Mouse (Mus musculus) layer of hippocampus, adult 9-10 months (tissue): ENCODE measurements around the gene Zkscan2.

Source experiments
- DNase-seq: peaks from one replicate; pipeline ENCODE4 v3.0.0; 2022; ENCODE audit warnings: low spot score

The Zkscan2 gene

DNA sequence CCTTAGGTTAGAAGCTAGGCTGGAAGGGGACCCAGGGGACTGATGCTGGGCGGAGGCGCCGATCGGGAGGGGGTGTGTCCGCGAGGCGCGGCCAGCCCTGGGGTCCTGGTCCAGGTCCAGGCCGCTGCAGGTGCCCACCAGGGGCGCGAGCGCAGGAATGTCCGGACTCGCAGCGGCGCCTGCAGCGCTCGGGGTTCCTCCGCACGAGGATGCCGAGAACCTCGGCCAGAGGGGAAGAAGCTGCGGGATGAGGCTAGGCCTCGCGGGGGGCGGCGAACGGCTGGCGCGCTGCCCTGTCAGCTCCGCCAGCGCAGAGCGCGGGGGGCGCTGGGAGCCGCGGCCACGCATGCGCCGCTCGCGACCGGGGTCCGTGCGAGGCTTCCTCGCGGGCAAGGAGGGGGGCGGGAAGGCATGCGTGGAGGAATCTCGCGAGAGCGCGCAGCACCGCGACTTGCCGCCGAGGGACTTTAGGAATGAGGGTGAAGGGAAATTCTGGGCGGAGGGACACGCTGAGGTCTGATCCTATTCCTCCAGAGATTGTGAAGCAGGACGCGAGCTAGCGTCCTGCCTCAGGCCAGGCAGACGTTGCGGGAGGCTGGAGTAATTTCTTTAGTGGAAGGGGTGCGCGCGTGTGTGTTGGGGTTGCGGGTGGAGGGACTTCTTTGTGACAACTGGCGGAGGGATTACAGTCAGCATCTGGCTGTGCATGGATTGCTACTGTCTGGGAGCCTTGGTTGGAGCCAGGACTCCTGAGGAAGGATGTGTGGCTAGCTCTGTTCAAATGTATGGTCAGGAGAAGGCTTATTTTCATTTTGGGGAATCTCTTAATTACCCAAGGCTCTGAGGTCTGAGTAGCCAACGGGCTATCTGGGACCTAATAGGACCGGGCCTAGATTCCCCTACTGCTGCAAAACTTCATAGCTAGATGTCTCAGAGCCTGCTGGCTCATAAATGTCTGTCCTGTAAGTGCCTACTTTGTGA is at the start of gene Zkscan2:
TSS of gene Zkscan2 (minus strand) at position 211 of the 981 bp plus-strand sequence.
- DNase-seq, result peak; percentile 73

DNA sequence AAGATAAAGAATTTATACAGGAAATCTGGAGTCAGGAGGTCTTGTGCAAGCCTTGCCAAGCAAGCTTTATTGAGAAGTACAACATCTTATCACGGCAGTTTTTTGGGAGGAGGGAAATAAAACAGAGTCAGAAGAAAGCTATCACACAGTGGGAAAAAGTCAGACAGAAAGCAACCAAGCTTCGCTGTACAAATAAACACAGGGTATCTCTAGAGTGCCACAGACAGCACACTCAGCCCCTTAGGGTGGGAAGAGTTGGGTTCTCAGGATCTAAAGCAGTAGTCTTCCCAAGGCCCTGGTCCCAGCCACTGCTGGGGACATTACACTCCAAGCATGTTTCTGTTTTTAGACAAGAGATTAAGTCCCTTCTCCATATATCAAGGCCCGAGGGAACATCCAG is 28.9 kb upstream of the Zkscan2 start:
- DNase-seq, result no peak

DNA sequence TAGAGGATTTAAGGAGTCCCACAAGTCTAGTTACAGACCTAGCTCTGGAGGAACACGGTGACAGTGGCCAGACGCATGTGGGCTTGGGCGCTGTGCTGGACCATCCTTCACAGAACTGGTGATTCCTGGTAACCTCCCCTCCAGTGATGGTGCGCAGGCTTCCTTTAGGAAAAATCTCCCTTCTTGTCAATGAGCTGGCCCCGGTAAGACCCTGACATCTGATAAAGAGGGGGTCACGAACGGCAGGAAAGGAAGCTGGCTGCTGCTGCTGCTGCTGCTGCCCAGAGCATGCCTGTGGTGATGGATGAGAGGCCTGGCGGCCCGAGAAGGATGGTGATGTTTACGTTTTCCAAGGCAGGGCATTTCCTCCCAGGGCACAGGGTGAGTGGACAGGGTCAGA is 25.5 kb upstream of the Zkscan2 start:
- no peak for DNase-seq

DNA sequence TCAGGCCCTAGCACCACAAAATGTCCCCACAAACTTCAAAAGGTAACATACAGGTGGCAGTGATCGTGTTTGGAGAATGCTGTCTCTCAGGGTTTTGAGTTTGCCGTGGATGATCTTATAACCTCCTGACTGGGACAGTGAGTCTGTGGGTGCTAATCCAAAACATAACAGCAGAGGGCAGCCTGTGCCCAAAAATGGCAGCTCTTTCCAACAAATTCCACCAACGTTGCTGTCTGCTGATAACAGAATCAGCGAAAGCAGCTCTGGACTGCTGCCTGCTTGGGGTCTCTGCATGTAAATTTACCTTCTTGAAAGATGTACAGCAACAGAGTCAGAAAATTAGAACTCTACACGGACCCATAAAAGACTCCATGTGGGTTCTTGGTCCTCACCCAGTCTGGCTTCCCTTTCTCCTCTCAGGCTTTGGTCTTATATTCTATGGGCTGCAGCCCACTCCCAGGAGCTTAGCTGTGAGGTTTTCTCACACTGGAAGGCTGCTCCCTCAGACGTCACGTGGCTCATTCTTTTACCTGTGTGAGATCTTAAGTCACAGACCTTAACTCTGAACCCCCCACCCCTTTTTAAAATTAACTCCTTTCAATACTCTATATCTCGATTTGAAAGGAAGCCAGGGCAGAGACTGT is 24.1 kb upstream of the Zkscan2 start:
- DNase-seq, result peak; percentile 70

DNA sequence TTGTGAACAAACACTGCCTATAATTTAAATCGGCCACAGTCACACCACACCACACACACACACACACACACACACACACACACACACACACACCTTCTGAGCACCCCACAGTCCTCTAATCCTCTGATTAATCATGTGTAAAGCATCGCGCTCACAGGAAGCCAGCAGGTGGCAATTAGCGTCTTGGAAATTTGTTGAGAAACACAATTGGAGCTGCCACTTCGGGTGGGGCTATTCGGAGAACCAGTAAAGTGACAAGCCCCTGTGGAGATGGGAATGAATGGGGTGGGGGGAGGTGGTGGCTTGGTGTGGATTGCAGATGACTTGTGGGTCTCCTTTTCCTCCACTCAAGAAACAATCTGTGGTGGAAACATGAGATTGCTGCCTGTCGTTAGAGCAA is 7.7 kb upstream of the Zkscan2 start:
- no peak for DNase-seq

DNA sequence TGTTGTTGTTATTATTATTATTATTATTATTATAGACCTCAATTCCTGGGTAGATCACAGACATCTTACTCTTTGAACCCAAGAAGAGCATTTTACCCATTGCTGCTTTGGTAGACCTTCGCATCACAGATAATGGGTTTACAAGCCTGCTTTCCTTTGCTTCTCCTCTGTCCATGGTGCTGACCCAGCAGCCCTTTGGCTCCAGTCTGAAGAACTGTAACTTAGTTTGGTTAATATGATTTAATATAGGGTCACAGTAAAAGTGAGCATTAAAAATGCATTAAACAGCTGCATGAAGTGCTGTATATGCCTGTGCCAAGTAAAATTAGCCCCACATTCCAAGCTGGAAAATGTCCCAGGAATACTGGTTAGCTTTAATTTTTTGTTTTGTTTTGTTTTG is 3.1 kb upstream of the Zkscan2 start:
- DNase-seq, result no peak

DNA sequence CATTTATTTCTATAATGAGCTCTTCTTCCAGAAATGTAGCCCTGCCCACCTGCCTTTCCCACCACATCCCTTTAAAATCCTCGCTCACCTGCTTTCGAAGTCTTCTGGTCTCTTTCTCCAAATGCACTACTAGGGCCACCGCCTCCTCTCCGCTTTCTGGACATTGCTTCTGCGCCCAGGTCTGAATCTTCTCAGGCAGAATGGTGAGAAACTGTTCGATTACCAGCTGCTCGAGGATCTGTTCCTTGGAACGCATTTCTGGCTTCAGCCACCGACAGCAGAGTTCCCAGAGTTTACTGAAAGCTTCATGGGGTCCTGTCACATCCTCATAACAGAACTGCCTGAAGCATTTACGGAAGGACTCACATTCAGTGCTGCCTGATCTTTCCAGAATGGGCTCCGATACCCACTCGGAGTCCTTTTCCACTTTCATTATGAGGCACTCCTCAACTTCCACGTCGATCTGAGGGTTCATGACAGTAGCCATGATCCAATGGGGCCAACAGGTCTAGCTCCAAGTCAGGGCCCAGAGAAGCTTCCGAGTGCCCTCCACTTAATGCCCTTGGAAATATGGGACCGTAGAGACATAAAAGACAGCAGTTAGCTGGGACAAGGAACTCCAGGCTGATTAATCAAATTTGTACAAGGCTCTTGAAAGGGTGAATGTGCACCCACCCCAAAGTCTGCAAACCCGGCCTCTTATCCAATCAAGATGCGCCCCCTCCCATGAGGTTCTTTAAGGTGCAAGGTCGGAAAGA is 589 bp downstream of the Zkscan2 start:
- no peak for DNase-seq

DNA sequence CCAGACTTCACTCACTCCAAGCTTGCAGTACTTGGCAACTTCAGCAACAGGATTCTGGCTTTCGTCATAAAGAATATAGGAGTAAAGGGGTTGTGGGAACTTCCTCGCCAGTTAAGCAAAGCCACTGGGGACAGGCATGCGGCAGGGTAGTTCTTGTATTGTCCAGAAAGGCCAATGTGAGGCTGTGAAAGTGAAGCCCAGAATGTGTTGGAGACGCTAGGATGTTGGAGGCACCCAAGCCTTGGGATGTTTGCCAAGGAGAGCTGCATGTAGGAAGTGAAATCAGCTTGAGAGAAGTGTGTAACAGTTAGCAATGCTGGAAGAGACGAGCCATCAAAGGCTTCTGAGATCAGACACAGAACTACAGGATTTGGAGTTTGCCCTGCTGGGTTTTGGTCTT is 12.5 kb downstream of the Zkscan2 start:
- peak; percentile 37 for DNase-seq

DNA sequence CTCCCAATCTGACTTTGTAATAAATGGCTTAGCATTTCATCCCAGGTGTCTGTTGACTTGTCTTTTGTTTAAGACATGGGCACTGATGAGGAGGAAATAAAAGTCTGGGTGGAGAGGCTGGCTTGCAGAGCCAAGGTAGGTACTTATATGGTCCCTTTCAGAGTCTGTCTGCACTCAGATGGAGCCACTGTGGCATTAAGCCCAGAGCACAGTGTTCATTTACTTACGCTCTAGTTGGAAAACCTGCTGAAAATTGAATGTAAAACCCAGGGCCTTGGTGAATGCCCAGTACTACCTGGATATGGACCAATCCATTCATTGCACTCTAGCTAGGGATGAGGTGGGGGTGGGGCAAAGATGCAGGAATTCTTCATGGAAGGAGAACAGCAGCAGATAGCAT is 32.3 kb downstream of the Zkscan2 start:
- DNase-seq, result no peak

DNA sequence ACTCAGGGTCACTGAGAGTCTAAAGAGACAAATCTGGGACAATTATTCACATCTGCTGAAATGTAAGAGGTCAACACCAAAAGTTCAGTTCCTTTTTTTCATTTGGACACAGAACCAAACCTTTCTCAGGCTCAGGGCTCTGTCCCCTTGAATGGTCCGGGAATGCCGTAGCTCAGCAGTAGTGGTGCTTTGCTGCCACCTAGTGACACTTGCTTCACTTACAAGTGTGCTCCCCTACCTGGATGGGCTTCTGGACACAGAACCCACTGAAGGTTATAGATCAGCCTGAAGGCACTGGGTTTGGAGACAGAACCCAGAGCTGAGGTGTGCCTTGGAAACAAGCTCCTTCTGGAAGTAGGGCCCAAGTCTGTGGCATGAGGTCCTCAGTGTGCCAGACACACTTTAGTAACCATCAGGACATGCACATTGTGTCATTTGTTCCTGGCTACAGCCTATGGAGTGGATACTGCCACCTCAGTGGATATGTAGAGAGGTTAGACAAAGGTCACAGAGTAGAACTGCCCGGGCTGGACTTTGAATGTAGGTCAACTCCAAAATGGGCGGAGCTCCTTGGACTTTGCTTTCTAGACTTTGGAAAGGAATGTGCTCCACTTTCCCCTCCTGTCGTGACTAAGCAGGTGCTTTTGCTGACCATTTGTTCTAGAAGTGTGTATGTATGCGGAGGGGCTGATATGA is 34.4 kb downstream of the Zkscan2 start:
- peak; percentile 63 for DNase-seq

DNA sequence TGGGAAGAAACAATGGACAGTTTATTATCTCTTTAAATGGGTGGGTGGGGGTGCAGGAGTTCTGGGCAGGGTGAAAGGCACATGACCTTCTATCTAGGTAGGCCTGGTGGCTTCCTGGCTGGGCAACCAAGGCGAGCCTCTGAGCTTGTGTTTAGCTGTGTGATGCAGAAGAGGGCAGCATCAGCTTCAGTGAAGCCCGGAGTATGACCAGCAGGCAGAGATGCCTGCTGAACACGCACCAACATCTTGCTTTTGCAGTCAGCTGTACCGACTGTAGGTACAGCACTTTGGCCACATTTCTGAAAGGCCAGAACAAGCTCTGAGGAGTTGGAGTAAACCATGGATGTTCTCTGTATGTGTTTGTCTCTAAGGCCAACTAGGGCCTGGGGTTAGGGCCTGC is 36.7 kb downstream of the Zkscan2 start:
- no peak for DNase-seq

DNA sequence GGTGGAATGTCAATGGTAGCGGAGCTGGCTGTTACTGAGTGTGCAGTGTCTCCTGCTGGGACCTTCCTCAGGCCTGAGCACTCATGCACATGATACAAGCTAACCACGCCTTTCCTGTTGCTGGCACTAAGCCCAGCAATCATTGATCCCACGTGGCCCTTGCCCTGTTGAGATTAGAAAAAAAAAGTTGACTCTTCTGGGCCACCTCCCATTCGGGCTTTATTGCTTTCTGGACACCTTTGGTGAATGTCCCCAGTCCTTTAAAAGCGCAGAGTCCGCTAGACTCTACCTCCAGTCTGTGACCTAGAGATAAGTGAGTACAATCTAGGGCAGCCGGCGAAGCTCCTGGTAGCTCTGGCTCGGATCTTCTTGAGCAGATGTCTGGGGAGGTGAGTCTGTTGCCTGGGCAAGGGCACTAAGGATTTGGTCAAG is 38.2 kb downstream of the Zkscan2 start, which contains the start of gene Aqp8:
TSS of gene Aqp8 (plus strand) at position 222 of the 432 bp plus-strand sequence.
- no peak for DNase-seq

DNA sequence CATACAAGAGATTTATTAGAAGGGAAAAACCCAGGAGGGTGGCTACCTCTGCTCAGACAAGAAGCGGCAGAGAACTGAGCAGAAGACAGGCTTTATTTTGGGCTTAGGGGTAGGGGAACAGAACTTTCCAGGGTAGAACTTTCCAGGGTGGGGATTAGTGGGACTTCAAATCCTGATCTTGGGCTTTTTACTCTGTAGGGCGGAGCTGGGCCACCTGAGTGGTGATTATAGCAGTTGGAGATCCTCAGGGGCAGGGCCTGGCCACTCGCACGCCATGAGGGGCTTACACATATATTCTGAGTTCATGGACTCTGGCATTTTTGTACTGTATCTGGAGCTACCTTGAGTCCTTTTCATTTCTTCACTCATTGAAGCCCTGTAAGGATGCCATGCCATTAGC is 38.9 kb downstream of the Zkscan2 start:
- DNase-seq, result no peak

DNA sequence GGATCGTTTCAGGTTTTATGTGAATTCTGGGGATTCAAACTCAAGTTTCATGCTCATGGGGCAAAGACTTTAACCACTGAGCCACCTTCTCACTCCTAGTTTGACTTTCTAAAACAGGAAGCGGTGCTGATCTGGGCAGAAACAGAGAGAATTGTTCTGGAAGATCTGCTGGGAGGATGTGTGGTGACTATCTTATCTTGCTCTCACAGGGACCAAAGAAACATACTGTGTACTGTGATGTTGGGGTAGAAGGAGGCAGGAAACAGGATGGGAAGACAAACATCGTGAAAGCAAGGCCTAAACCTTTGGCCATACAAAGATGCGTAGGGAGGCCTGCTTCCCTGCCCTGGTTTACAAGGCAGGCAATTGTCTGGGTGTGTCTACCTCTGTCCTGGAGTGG is 41.0 kb downstream of the Zkscan2 start:
- no peak for DNase-seq

DNA sequence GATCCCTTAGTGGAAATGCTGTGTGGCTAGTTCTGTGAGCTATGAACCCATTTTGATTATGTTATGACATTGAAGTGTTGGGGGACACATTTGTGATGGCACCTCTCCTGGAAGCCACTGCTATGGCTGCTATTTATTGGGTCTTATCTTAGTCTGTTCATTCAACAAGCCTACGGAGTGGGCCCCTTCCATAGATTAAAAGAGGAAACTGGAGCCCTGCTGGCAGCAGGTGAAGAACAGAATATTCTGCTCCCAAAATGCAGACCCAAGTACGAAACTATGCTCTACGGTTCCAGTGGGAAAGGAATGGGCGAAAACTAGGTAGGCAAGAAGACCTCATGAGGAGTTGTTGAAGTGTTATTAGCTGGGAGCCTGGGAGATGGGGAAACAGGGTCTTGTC is 41.9 kb downstream of the Zkscan2 start:
- DNase-seq, result no peak

DNA sequence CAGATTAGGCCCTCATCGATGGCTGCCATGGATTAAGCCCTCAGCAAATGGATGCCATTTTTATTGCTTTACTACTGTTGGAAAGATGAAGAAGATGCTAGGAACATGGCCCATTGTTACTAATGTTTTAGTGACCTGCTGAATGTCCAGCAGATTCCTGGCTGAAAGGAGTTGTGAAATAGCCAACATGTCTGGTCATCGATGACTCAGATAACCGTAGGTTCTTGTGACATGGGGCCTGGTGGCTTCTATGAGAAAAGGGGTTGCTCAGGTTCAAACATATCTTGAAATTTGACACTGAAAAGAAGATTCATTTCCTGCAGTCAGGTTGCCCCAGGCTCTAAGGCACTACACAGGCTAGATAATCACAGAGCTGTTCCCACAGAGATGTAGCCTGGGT is 45.2 kb downstream of the Zkscan2 start:
- no peak for DNase-seq

DNA sequence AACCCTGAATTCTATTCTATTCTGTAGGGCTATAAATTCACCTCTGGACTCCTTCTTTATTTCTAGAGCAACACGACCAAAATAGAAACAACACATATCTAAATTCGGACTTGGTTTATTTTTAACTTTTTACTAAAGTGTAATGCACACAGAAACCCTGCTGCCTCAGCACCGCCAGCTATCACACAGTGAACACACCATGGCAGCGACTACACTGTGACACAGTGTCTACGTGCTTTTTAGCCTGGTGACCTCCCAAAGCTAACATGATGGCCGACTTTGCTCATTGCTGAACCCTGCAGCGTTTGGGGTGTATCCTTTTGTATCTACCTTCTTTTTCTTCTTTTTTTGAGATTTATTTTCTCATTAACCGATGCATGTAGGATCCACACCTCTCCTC is 47.2 kb downstream of the Zkscan2 start:
- DNase-seq, result no peak

DNA sequence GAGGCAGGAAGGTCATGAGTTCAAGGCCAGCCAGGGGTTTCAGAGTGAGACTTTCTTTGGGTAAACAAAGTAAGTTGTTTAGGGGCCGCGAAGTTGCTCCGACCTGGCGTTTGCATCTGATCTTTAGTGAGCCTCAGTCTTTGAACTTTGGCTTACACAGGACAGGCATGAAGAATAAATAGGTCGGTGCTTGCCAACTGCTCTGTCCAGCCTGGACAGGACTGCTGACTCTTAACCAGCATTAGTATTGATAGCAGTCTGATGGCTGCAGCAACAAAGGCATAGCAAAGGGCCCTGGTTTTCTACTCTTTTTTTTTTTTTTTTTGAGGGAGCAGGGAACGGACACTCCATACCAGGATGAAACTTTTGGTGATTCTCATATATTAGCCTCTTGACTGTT is 47.7 kb downstream of the Zkscan2 start:
- DNase-seq, result no peak

DNA sequence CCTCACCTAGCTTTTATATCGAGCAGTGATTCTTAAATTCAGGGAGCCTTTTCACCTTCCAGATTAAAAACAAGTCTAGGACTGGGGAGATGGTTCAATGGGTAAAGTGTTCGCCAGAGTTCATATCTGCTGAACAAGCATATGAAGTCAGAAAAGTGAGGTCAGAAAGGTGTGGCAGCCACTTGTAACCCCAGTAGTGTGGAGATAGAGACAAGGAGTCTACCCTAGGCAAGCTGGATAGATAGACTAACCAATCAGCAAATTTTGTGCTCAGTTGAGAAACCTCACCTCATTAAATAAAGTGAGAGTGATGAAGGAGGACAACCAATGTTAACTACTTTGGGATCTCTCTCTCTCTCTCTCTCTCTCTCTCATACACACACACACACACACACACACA is 49.7 kb downstream of the Zkscan2 start:
- no peak for DNase-seq

DNA sequence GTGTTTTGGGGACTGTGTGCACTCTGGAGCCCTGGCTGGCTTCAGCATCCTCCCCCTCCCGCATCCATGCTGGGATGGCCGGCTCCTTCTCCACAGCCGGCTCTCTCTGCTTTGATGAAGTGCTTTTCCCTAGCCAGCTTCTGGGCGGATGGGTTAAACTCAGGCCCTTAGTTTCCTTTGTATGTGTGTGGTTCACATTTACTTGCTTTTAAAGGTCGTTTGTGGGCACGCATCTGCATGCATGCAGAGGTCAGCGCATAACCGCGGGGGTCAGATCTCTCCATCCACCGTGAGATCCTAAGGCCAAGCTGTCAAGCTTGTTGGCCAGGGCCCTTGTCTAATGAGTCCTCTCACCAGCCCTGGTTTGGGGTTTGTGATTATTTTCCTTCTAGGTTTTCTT is 50.6 kb downstream of the Zkscan2 start:
- no peak for DNase-seq

DNA sequence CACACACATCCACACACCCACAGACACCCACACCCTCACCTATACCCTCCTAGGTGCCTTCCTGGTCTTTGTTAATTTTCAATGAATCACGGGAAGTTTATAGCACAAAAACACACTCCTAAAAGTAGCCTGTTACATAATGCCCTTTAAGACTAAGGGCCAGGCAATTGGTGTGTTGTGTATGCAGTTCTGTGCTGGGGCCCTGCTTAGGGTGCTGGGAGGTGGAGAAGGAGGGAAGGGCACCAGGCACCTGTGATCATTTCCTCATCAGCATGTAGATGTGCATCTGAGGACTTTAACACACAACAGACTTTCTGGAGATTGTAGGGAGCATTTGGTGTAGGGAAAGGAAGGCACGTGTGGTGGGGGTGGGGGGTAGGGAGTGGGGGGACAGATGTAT is 51.5 kb downstream of the Zkscan2 start:
- DNase-seq, result no peak

DNA sequence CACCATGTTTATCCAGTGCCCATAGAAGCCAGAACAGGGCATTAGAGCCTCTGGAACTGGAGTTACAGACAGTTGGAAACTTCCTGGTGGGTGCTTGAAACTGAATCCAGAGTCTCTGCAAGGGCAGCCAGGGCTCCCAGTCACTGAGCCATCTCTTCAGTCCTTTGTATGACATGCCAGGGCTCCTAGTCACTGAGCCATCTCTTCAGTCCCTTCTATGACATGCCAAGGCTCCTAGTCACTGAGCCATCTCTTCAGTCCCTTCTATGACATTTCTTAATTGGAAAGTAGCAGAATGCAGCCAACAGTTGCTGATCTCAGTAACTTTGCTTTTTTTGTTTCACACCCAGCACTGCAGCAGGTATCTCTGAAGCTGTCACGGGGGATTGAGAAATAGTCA is 58.2 kb downstream of the Zkscan2 start:
- no peak for DNase-seq
